Mouse (Mus musculus): ENCODE measurements around the gene Plekha4.

- TF ChIP-seq CTCF (IDR thresholded peaks at IDR 0.05) (no peak), POLR2A (IDR thresholded peaks at IDR 0.05; ENCODE audit: insufficient read depth, low read depth, low read length) (no peak), EP300 (IDR thresholded peaks at IDR 0.05; ENCODE audit: insufficient read depth, low read depth, low read length) (no peak)
Observed at GRCm38 (mm10) chr7:45481374-45481927, 44.7 kb upstream of the Plekha4 start, which contains the start of gene Tulp2.

All from heart, adult 2 months (tissue).